Comparison of ENCODE assay signal across 23 mouse cellular contexts in genomic region chr8:94328932-94329728, GRCm38 (mm10). TPM values are rescaled to one million over a fixed set of nuclear protein-coding genes. Genes with fewer than 3 reads are reported as not detected.
DNase-seq lines count a peak whose midpoint lies in the region; ATAC-seq lines count a peak whose summit lies in the region.
"Had no signal": no experiment of that assay in that cellular context is flagged by ENCODE, and none has a peak within 500 bp of the region (broad histone marks: within the 10 kb centered on the region; RNA-seq: fewer than 3 reads in every experiment).

TSS of gene Slc12a3 (plus strand) at chr8:94329201.

- 77% methylated on average over 21 of the region's 21 CpGs for WGBS in kidney, embryonic 15.5 days

- H3K4me1 ChIP-seq in kidney, embryonic 15.5 days = no peaks in the 10 kb centered on the region
- H3K4me1 ChIP-seq: hindbrain, embryonic 15.5 days; neural tube, embryonic 13.5 days had no signal

- H3K27me3 ChIP-seq in kidney, embryonic 15.5 days = no peaks in the 10 kb centered on the region
- H3K27me3 ChIP-seq: hindbrain, embryonic 15.5 days; neural tube, embryonic 13.5 days had no signal

- no peak within 1 kb of the TSS for H3K4me3 ChIP-seq in kidney, embryonic 15.5 days (replicated peaks)
- H3K4me3 ChIP-seq: heart, embryonic 12.5 days; hindbrain, embryonic 15.5 days; limb, embryonic 10.5 days; neural tube, embryonic 13.5 days had no signal

- H3K36me3 ChIP-seq in kidney, embryonic 15.5 days = no peaks in the 10 kb centered on the region
- H3K36me3 ChIP-seq: heart, embryonic 12.5 days; hindbrain, embryonic 15.5 days; limb, embryonic 10.5 days had no signal

- ATAC-seq in kidney, embryonic 15.5 days (replicated peaks; ENCODE audit: low FRiP score) = no peak
- ATAC-seq in granulocyte monocyte progenitor cell, adult 5-6 weeks (replicated peaks; ENCODE audit: poor library complexity, severe bottlenecking) = peak; percentile 50
- ATAC-seq in neutrophil, adult 5-6 weeks (ENCODE audit: extremely low read depth, insufficient number of reproducible peaks, low FRiP score, poor library complexity, severe bottlenecking) = peak; percentile 71
- ATAC-seq: forebrain, postnatal 0 days; intestine, postnatal 0 days had no signal

- H3K9ac ChIP-seq in kidney, embryonic 15.5 days = no peak within 1 kb of the TSS
- H3K9ac ChIP-seq: forebrain, postnatal 0 days; heart, embryonic 12.5 days; hindbrain, embryonic 15.5 days; lung, embryonic 14.5 days; neural tube, embryonic 13.5 days had no signal

- no peak within 1 kb of the TSS for H3K27ac ChIP-seq in kidney, embryonic 15.5 days
- H3K27ac ChIP-seq: hindbrain, embryonic 15.5 days; limb, embryonic 10.5 days; neural tube, embryonic 13.5 days had no signal

- peak; percentile 73 for DNase-seq in kidney, adult 11 months
- DNase-seq in kidney, postnatal 10 days = peak; percentile 32
- no peak for DNase-seq in spleen, postnatal 14 days (ENCODE audit: low spot score in 2 of 2)
- DNase-seq in right cerebral cortex, adult 18-20 months = no peak
- DNase-seq: adrenal gland, adult 2 months; B cell, adult 2 months; forebrain, postnatal 0 days; heart, postnatal 14 days; lung, embryonic 14.5 days; lung, postnatal 4 days; spleen, adult 18-20 months; thymus, postnatal 36 days had no signal

- H3K9me3 ChIP-seq in kidney, embryonic 15.5 days (replicated peaks) = no peaks in the 10 kb centered on the region
- H3K9me3 ChIP-seq: heart, embryonic 12.5 days; hindbrain, embryonic 15.5 days; limb, embryonic 10.5 days; neural tube, embryonic 13.5 days had no signal

- no peak within 1 kb of the TSS for H3K4me2 ChIP-seq in kidney, embryonic 15.5 days
- H3K4me2 ChIP-seq: heart, embryonic 12.5 days; hindbrain, embryonic 15.5 days; liver, embryonic 11.5 days; lung, embryonic 14.5 days; midbrain, embryonic 11.5 days; neural tube, embryonic 13.5 days had no signal

RNA-seq across cellular contexts. Expression of gene Slc12a3, which starts in this region (rescaled TPM):
- 6.1 and 6.4 TPM in 2 replicates for polyA plus RNA-seq in kidney, embryonic 15.5 days (2015; fragmentation: Nextera tagmentation; extraction: Ambion mirVana)
- not detected in 2 replicates for total RNA-seq in granulocyte monocyte progenitor cell, adult 5-6 weeks (2014; fragmentation: Nextera tagmentation)
- 0.26 TPM in 1 of 2 replicates, not detected in the other for total RNA-seq in granulocyte monocyte progenitor cell, adult 5-6 weeks (2017)
- total RNA-seq in neutrophil, adult 5-6 weeks (2017) = 0.86 and 3.1 TPM in 2 replicates
- polyA plus RNA-seq: adrenal gland, adult 2 months; limb, embryonic 10.5 days; liver, embryonic 11.5 days; lung, embryonic 14.5 days; midbrain, embryonic 11.5 days; stomach, embryonic 14.5 days had no signal

Comparison
In these comparisons a context has a peak if more than half of its experiments do, and no peak if none do; other contexts are left out.
1. Peak in ATAC-seq in granulocyte monocyte progenitor cell, adult 5-6 weeks; RNA of the gene not detected or under 1 TPM.
2. DNase-seq: peak in kidney, adult 11 months (single experiment) and kidney, postnatal 10 days (single experiment); none in spleen, postnatal 14 days (0 of 2) and right cerebral cortex, adult 18-20 months (single experiment).